Mouse (Mus musculus): Measurements from ENCODE around the gene Npcd. TPM values are rescaled to one million over a fixed set of nuclear protein-coding genes. Genes with fewer than 3 reads are reported as not detected.

The Npcd gene
- polyA plus RNA-seq, 1 experiment, result 3.2 TPM

DNA sequence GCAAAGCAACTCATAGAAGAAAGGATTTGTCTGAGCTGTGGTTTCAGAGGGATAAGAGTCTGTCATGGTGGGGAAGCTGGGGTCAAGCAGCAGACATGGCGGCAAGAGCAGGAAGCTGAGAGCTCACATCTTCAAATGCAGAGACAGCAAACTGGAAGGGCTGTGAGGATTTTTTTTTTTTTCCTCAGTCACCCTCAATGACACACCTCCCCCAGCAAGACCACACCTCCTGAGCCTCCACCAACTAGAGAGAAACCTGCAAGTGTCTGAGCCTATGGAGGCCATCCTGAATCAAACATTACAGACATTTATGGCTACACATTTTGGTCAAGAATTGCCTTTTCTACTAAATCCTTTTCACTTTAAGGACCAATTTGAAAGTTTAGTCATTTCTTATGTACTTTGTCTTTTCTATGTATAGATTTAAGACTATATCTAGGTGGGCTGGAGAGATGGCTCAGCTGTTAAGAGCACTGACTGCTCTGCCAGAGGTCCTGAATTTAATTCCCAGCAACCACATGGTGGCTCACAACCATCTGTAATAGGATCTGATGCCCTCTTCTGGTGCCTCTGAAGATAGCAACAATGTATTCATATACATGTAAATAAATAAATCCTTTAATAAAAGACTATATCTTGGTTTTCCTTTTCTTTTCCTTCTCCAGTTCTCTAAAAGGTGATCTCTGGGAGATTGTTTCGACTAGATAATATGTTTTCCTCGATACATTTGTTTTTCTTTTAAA is 33.4 kb upstream of the Npcd start:
- H3K79me2 ChIP-seq (ENCODE audit: control insufficient read depth, insufficient read depth), result no peaks in the 10 kb centered on the region
- no peaks in the 10 kb centered on the region for H3K27me3 ChIP-seq (ENCODE audit: control insufficient read depth, insufficient read depth, insufficient read length)
- TF ChIP-seq POLR2AphosphoS2 (IDR thresholded peaks at IDR 0.05; ENCODE audit: insufficient read length, low read depth) (no peak), POLR2A (IDR thresholded peaks at IDR 0.05; ENCODE audit: insufficient read length, low read depth) (no peak), REST (IDR thresholded peaks at IDR 0.05; ENCODE audit: insufficient read depth, insufficient read length) (no peak), SRF (IDR thresholded peaks at IDR 0.05; ENCODE audit: control insufficient read depth, insufficient read length, low read depth) (no peak), E2F4 (IDR thresholded peaks at IDR 0.05; ENCODE audit: insufficient read depth) (no peak), MYOD1 (IDR thresholded peaks at IDR 0.05; ENCODE audit: control insufficient read depth in 1 of 3, insufficient read length in 2 of 3, low read depth in 2 of 3) (no peak), TCF3 (IDR thresholded peaks at IDR 0.05; ENCODE audit: insufficient read length, low read depth) (no peak), TCF12 (IDR thresholded peaks at IDR 0.05; ENCODE audit: insufficient read depth, poor library complexity, severe bottlenecking) (no peak), MAX (IDR thresholded peaks at IDR 0.05; ENCODE audit: low read depth) (no peak), MYOG (IDR thresholded peaks at IDR 0.05; ENCODE audit: control insufficient read depth in 1 of 3, insufficient read depth in 1 of 3, insufficient read length in 2 of 3, low read depth in 2 of 3) (no peak), USF1 (IDR thresholded peaks at IDR 0.05; ENCODE audit: low read depth) (no peak), CEBPB (IDR thresholded peaks at IDR 0.05; ENCODE audit: insufficient read depth, poor library complexity, severe bottlenecking) (no peak)
- no peak overlapping the region for H3ac ChIP-seq (ENCODE audit: control insufficient read depth, insufficient read length)
- no peaks in the 10 kb centered on the region for H3K36me3 ChIP-seq (ENCODE audit: control insufficient read depth, insufficient read depth)
- H3K4me2 ChIP-seq (ENCODE audit: low read depth), result no peak overlapping the region
- H3K4me3 ChIP-seq, result no peak overlapping the region

DNA sequence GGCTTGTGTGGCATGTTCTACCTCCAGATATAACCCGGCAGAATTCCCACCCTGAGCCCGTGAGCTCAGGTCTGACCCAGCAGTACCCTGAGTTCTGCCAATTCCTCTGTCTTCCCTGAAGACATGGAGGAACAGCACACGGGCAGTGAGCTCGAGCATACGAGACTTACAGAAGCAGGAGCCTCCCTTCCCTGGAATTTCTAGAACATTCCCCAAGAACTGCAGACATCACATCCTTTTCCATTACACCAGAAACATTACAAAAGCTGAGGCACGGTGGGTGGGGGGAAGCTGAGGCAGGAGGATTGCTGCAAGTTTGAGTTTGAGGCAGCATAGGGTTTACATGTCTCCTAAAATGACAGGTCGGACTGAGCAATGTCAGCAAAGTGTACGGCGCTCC is 25.8 kb upstream of the Npcd start:
- H3K79me2 ChIP-seq (ENCODE audit: control insufficient read depth, insufficient read depth), result no peaks in the 10 kb centered on the region
- TF ChIP-seq REST (IDR thresholded peaks at IDR 0.05; ENCODE audit: insufficient read depth, insufficient read length), result no peak
- no peak for TF ChIP-seq USF1 (IDR thresholded peaks at IDR 0.05; ENCODE audit: low read depth)
- TF ChIP-seq MAX (IDR thresholded peaks at IDR 0.05; ENCODE audit: low read depth), result no peak
- no peak for TF ChIP-seq MYOD1 (IDR thresholded peaks at IDR 0.05; ENCODE audit: control insufficient read depth in 1 of 3, insufficient read length in 2 of 3, low read depth in 2 of 3)
- TF ChIP-seq POLR2A (IDR thresholded peaks at IDR 0.05; ENCODE audit: insufficient read length, low read depth), result no peak
- TF ChIP-seq CEBPB (IDR thresholded peaks at IDR 0.05; ENCODE audit: insufficient read depth, poor library complexity, severe bottlenecking), result no peak
- no peak for TF ChIP-seq TCF12 (IDR thresholded peaks at IDR 0.05; ENCODE audit: insufficient read depth, poor library complexity, severe bottlenecking)
- TF ChIP-seq POLR2AphosphoS2 (IDR thresholded peaks at IDR 0.05; ENCODE audit: insufficient read length, low read depth), result no peak
- no peak for TF ChIP-seq E2F4 (IDR thresholded peaks at IDR 0.05; ENCODE audit: insufficient read depth)
- no peak for TF ChIP-seq TCF3 (IDR thresholded peaks at IDR 0.05; ENCODE audit: insufficient read length, low read depth)
- no peak for TF ChIP-seq SRF (IDR thresholded peaks at IDR 0.05; ENCODE audit: control insufficient read depth, insufficient read length, low read depth)
- no peak for TF ChIP-seq MYOG (IDR thresholded peaks at IDR 0.05; ENCODE audit: control insufficient read depth in 1 of 3, insufficient read depth in 1 of 3, insufficient read length in 2 of 3, low read depth in 2 of 3)
- no peak overlapping the region for H3K4me2 ChIP-seq (ENCODE audit: low read depth)
- no peaks in the 10 kb centered on the region for H3K36me3 ChIP-seq (ENCODE audit: control insufficient read depth, insufficient read depth)
- no peak overlapping the region for H3ac ChIP-seq (ENCODE audit: control insufficient read depth, insufficient read length)
- no peaks in the 10 kb centered on the region for H3K27me3 ChIP-seq (ENCODE audit: control insufficient read depth, insufficient read depth, insufficient read length)
- H3K4me3 ChIP-seq, result no peak overlapping the region

DNA sequence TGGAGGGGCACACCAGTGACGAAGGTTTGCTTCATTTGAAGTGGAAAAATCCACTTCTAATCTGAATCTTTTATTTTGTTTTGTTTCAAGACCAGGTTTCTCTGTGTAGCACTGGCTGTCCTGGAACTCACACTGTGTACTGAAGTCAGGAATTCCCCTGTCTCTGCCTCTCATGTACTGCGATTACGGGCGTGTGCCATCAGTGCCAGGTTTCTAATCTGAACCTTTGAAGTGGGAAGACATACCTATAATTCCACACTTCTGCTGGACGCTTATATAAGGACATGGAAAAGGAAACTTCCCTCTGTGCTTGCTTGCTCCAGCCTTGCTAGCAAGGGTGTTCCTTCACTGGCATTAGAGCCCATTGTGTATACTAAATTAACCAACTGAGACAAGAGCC is 24.9 kb upstream of the Npcd start:
- H3K4me3 ChIP-seq, result no peak overlapping the region
- H3K36me3 ChIP-seq (ENCODE audit: control insufficient read depth, insufficient read depth), result no peaks in the 10 kb centered on the region
- TF ChIP-seq MAX (IDR thresholded peaks at IDR 0.05; ENCODE audit: low read depth) (no peak), MYOG (IDR thresholded peaks at IDR 0.05; ENCODE audit: control insufficient read depth in 1 of 3, insufficient read depth in 1 of 3, insufficient read length in 2 of 3, low read depth in 2 of 3) (no peak), TCF12 (IDR thresholded peaks at IDR 0.05; ENCODE audit: insufficient read depth, poor library complexity, severe bottlenecking) (no peak), REST (IDR thresholded peaks at IDR 0.05; ENCODE audit: insufficient read depth, insufficient read length) (no peak), USF1 (IDR thresholded peaks at IDR 0.05; ENCODE audit: low read depth) (no peak), E2F4 (IDR thresholded peaks at IDR 0.05; ENCODE audit: insufficient read depth) (no peak), SRF (IDR thresholded peaks at IDR 0.05; ENCODE audit: control insufficient read depth, insufficient read length, low read depth) (no peak), CEBPB (IDR thresholded peaks at IDR 0.05; ENCODE audit: insufficient read depth, poor library complexity, severe bottlenecking) (no peak), MYOD1 (IDR thresholded peaks at IDR 0.05; ENCODE audit: control insufficient read depth in 1 of 3, insufficient read length in 2 of 3, low read depth in 2 of 3) (no peak), POLR2AphosphoS2 (IDR thresholded peaks at IDR 0.05; ENCODE audit: insufficient read length, low read depth) (no peak), TCF3 (IDR thresholded peaks at IDR 0.05; ENCODE audit: insufficient read length, low read depth) (no peak), POLR2A (IDR thresholded peaks at IDR 0.05; ENCODE audit: insufficient read length, low read depth) (no peak)
- H3K27me3 ChIP-seq (ENCODE audit: control insufficient read depth, insufficient read depth, insufficient read length), result no peaks in the 10 kb centered on the region
- H3ac ChIP-seq (ENCODE audit: control insufficient read depth, insufficient read length), result no peak overlapping the region
- no peaks in the 10 kb centered on the region for H3K79me2 ChIP-seq (ENCODE audit: control insufficient read depth, insufficient read depth)
- H3K4me2 ChIP-seq (ENCODE audit: low read depth), result no peak overlapping the region

DNA sequence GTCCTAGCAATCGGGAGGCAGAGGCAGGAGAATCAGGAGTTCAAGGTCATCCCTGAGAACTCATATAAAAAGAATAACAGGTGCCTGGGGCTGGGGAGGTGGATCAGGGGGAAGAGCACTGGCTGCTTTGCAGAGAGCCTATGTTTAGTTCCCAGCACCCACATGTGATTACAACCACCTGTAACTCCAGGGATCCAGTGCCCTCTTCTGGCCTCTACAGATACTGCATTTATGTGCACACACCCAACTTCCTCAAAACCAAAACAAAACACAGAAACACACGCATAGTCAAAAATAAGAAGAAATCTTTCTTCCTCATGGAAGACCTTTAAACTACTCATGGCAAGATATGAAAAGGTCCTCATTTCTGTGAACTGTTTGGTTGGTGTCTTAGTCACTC is 16.1 kb upstream of the Npcd start:
- TF ChIP-seq TCF12 (IDR thresholded peaks at IDR 0.05; ENCODE audit: insufficient read depth, poor library complexity, severe bottlenecking), result no peak
- no peak for TF ChIP-seq SRF (IDR thresholded peaks at IDR 0.05; ENCODE audit: control insufficient read depth, insufficient read length, low read depth)
- TF ChIP-seq TCF3 (IDR thresholded peaks at IDR 0.05; ENCODE audit: insufficient read length, low read depth), result no peak
- TF ChIP-seq REST (IDR thresholded peaks at IDR 0.05; ENCODE audit: insufficient read depth, insufficient read length), result no peak
- TF ChIP-seq MYOD1 (IDR thresholded peaks at IDR 0.05; ENCODE audit: control insufficient read depth in 1 of 3, insufficient read length in 2 of 3, low read depth in 2 of 3), result no peak
- no peak for TF ChIP-seq MAX (IDR thresholded peaks at IDR 0.05; ENCODE audit: low read depth)
- no peak for TF ChIP-seq POLR2AphosphoS2 (IDR thresholded peaks at IDR 0.05; ENCODE audit: insufficient read length, low read depth)
- no peak for TF ChIP-seq CEBPB (IDR thresholded peaks at IDR 0.05; ENCODE audit: insufficient read depth, poor library complexity, severe bottlenecking)
- no peak for TF ChIP-seq E2F4 (IDR thresholded peaks at IDR 0.05; ENCODE audit: insufficient read depth)
- no peak for TF ChIP-seq MYOG (IDR thresholded peaks at IDR 0.05; ENCODE audit: control insufficient read depth in 1 of 3, insufficient read depth in 1 of 3, insufficient read length in 2 of 3, low read depth in 2 of 3)
- H3K36me3 ChIP-seq (ENCODE audit: control insufficient read depth, insufficient read depth), result no peaks in the 10 kb centered on the region
- H3K27me3 ChIP-seq (ENCODE audit: control insufficient read depth, insufficient read depth, insufficient read length), result no peaks in the 10 kb centered on the region
- no peak overlapping the region for H3K4me2 ChIP-seq (ENCODE audit: low read depth)
- H3K79me2 ChIP-seq (ENCODE audit: control insufficient read depth, insufficient read depth), result no peaks in the 10 kb centered on the region
- H3ac ChIP-seq (ENCODE audit: control insufficient read depth, insufficient read length), result no peak overlapping the region
- H3K4me3 ChIP-seq, result no peak overlapping the region

Data from myocyte (in vitro differentiated cells).